Mouse (Mus musculus): Measurements from ENCODE around the gene Plekhm2. TPM values are rescaled to one million over a fixed set of nuclear protein-coding genes. Genes with fewer than 3 reads are reported as not detected.

Gene Plekhm2
- total and polyA plus RNA-seq, 3 experiments = 6.5 to 15.4 TPM; not detected in 1

GRCm38 (mm10) chr4:141622580-141622979 lies 42.1 kb downstream of the Plekhm2 start:
- no peak overlapping the region for H3K27ac ChIP-seq (ENCODE audit: control insufficient read depth, low read depth, low read length)
- H3K4me3 ChIP-seq (ENCODE audit: control insufficient read depth in 1 of 2, insufficient read depth in 1 of 2, low read depth in 2 of 2, low read length in 2 of 2) = no peak overlapping the region
- H3K4me1 ChIP-seq (ENCODE audit: control insufficient read depth in 1 of 2, insufficient read depth in 2 of 2, low read length in 2 of 2) = peaks cover 0 to 9% of the 10 kb centered on the region in 2 experiments; a peak in 2 of 4 replicates
- DNase-seq (ENCODE audit: low read depth, low spot score) = no peak
- no peak for TF ChIP-seq EP300 (IDR thresholded peaks at IDR 0.05; ENCODE audit: low read depth in 1 of 2, low read length in 2 of 2)
- TF ChIP-seq E2F4 (IDR thresholded peaks at IDR 0.05; ENCODE audit: borderline replicate concordance, low read depth, low read length) = no peak
- TF ChIP-seq MAX (IDR thresholded peaks at IDR 0.05; ENCODE audit: low read length) = no peak
- TF ChIP-seq JUND (IDR thresholded peaks at IDR 0.05; ENCODE audit: low read depth, low read length) = no peak
- no peak for TF ChIP-seq USF1 (IDR thresholded peaks at IDR 0.05; ENCODE audit: low read depth, low read length)
- no peak for TF ChIP-seq TAL1 (IDR thresholded peaks at IDR 0.05; ENCODE audit: low read length)
- TF ChIP-seq ZNF384 (IDR thresholded peaks at IDR 0.05; ENCODE audit: low read depth, low read length) = no peak
- no peak for TF ChIP-seq SMC3 (IDR thresholded peaks at IDR 0.05; ENCODE audit: low read depth, low read length)
- TF ChIP-seq MYB (IDR thresholded peaks at IDR 0.05; ENCODE audit: low read depth, low read length) = no peak
- H3K27me3 ChIP-seq (ENCODE audit: control insufficient read depth in 1 of 2, insufficient read depth in 2 of 2, low read length in 2 of 2) = no peaks in the 10 kb centered on the region
- H3K9ac ChIP-seq (ENCODE audit: control insufficient read depth, low read depth, low read length, poor library complexity, severe bottlenecking) = no peak overlapping the region
- H3K79me2 ChIP-seq (ENCODE audit: control insufficient read depth, insufficient read depth, low read length, poor library complexity) = no peaks in the 10 kb centered on the region
- peaks cover 0 to 2% of the 10 kb centered on the region in 2 experiments; a peak in 1 of 4 replicates for H3K36me3 ChIP-seq (ENCODE audit: control insufficient read depth in 1 of 2, insufficient read depth in 2 of 2, low read length in 2 of 2)
- no peaks in the 10 kb centered on the region for H3K9me3 ChIP-seq (replicated peaks; ENCODE audit: insufficient read depth, low read length)

- no peaks in the 10 kb centered on the region for H3K9me3 ChIP-seq (replicated peaks; ENCODE audit: insufficient read depth, low read length)
- no peaks in the 10 kb centered on the region for H3K79me2 ChIP-seq (ENCODE audit: control insufficient read depth, insufficient read depth, low read length, poor library complexity)
- no peaks in the 10 kb centered on the region for H3K27me3 ChIP-seq (ENCODE audit: control insufficient read depth in 1 of 2, insufficient read depth in 2 of 2, low read length in 2 of 2)
- H3K4me3 ChIP-seq (ENCODE audit: control insufficient read depth in 1 of 2, insufficient read depth in 1 of 2, low read depth in 2 of 2, low read length in 2 of 2) = no peak overlapping the region
- no peak overlapping the region for H3K27ac ChIP-seq (ENCODE audit: control insufficient read depth, low read depth, low read length)
- DNase-seq (ENCODE audit: low read depth, low spot score) = no peak
- H3K9ac ChIP-seq (ENCODE audit: control insufficient read depth, low read depth, low read length, poor library complexity, severe bottlenecking) = no peak overlapping the region
- H3K36me3 ChIP-seq (ENCODE audit: control insufficient read depth in 1 of 2, insufficient read depth in 2 of 2, low read length in 2 of 2) = 0 out of 4 replicates have a peak, but pooled peaks cover 0 to 2% of the 10 kb centered on the region in 2 experiments
- TF ChIP-seq ELF1 (IDR thresholded peaks at IDR 0.05; ENCODE audit: low read depth, low read length) (no peak), E2F4 (IDR thresholded peaks at IDR 0.05; ENCODE audit: borderline replicate concordance, low read depth, low read length) (no peak), POLR2A (IDR thresholded peaks at IDR 0.05; ENCODE audit: control insufficient read depth in 1 of 2, insufficient read depth in 1 of 2, low read depth in 1 of 2, low read length in 2 of 2, poor library complexity in 1 of 2) (no peak), EP300 (IDR thresholded peaks at IDR 0.05; ENCODE audit: low read depth in 1 of 2, low read length in 2 of 2) (no peak), RAD21 (IDR thresholded peaks at IDR 0.05; ENCODE audit: low read depth, low read length) (no peak), CHD2 (IDR thresholded peaks at IDR 0.05; ENCODE audit: low read length) (no peak), MAX (IDR thresholded peaks at IDR 0.05; ENCODE audit: low read length) (no peak), NELFE (IDR thresholded peaks at IDR 0.05; ENCODE audit: low read depth, low read length) (no peak), HCFC1 (IDR thresholded peaks at IDR 0.05; ENCODE audit: low read depth, low read length) (no peak), ZC3H11A (IDR thresholded peaks at IDR 0.05; ENCODE audit: low read depth, low read length) (no peak), MYB (IDR thresholded peaks at IDR 0.05; ENCODE audit: low read depth, low read length) (no peak), TAL1 (IDR thresholded peaks at IDR 0.05; ENCODE audit: low read length) (no peak)
- peaks cover 0 to 9% of the 10 kb centered on the region in 2 experiments; a peak in 2 of 4 replicates for H3K4me1 ChIP-seq (ENCODE audit: control insufficient read depth in 1 of 2, insufficient read depth in 2 of 2, low read length in 2 of 2)
Observed at GRCm38 (mm10) chr4:141622091-141622490, 42.6 kb downstream of the Plekhm2 start.

Data from MEL (cell line).